Mouse (Mus musculus): ENCODE measurements at regions not wholly inside any gene's neighbourhood (a gene's known extent, or its start where the extent isn't known, plus 50 kb on each side); places are given as distances from the start of the nearest gene placed in this dataset.

DNA sequence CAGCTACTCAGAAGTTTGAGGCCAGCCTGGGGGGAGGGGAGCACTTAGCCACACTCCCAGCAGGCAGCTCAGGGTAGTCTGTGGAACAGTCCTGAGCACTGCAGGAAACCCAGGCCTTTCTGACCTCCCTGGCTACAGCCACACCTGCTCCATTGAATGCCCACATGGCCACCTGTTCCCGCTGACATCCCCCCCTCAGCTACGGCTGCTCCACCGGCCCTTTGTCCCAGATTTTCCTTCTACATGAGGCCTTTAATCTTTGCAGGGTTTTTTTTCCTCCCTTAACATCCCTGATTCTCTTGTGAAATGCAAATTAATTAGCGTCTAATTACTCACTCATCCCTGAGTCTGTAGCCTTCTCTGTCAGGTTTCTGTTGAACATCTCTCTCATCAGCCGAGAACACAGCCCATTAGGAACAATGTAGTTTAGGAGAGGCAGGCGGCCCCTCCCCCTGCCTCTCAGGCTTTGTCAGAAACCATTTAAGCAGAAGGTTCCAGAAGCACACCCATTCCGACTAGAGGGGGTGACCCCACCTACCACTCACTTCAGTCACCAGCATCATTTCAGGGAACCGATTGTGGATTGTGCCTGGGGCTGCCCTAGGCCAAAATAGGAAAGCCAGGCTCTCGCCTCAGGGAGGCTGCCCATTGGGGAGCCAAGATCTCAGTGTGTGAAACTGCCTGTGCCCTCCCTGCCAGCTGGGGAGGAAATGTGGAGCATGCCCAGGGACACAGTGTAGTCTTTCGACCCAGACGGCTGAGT lies 78.8 kb upstream of the Tle3 start:
- Histone ChIP-seq H3K27ac (ENCODE audit: low read length) (0 out of 2 replicates have a peak overlapping the region, but pooled peaks have one; percentile 29), H3K9ac (ENCODE audit: low read depth, low read length) (no peak overlapping the region), H3K9me3 (replicated peaks; ENCODE audit: control insufficient read depth, low read length, poor library complexity, severe bottlenecking) (no peaks in the 10 kb centered on the region), H3K4me2 (ENCODE audit: low read length) (no peak overlapping the region), H3K27me3 (ENCODE audit: control insufficient read depth, insufficient read depth, low read depth, low read length) (no peaks in the 10 kb centered on the region; the same call in 1 of the 2 replicates), H3K4me3 (ENCODE audit: low read depth, low read length) (no peak overlapping the region), H3K4me1 (ENCODE audit: control insufficient read depth, insufficient read depth, low read length) (peaks cover 9% of the 10 kb centered on the region), H3K36me3 (ENCODE audit: control insufficient read depth, insufficient read depth, low read length) (no peaks in the 10 kb centered on the region)
- ATAC-seq, result peak; percentile 37; the same call in 1 of the 2 replicates
- WGBS, result 11% methylated on average over 11 of the region's 11 CpGs

DNA sequence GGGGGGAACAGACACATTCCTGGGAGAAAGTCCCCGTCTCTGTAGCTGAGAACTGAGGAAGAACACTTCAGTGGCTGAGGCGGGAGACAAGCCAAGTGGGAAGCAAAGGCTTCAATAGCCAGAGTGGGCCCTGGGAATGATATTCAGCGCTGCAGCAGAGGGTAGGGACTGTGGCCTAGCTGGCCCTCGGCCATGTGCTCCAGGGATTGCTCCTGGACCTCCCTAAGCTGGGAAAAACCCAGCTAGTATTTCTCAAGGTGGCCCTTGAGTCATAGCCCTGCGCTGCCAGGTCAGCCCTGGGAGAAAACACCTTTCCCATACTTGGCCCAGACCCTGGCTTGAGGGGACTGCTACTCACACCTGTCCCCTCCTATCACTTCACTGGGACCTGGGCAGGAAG lies 77.2 kb upstream of the Tle3 start:
- Histone ChIP-seq H3K27me3 (ENCODE audit: control insufficient read depth, insufficient read depth, low read depth, low read length) (peaks cover 3% of the 10 kb centered on the region; the same call in 1 of the 2 replicates), H3K4me3 (ENCODE audit: low read depth, low read length) (no peak overlapping the region), H3K4me2 (ENCODE audit: low read length) (no peak overlapping the region), H3K9ac (ENCODE audit: low read depth, low read length) (no peak overlapping the region), H3K9me3 (replicated peaks; ENCODE audit: control insufficient read depth, low read length, poor library complexity, severe bottlenecking) (no peaks in the 10 kb centered on the region), H3K36me3 (ENCODE audit: control insufficient read depth, insufficient read depth, low read length) (no peaks in the 10 kb centered on the region), H3K4me1 (ENCODE audit: control insufficient read depth, insufficient read depth, low read length) (peaks cover 9% of the 10 kb centered on the region), H3K27ac (ENCODE audit: low read length) (no peak overlapping the region)
- no peak for ATAC-seq
- WGBS, result 83% methylated on average over 5 of the region's 5 CpGs

DNA sequence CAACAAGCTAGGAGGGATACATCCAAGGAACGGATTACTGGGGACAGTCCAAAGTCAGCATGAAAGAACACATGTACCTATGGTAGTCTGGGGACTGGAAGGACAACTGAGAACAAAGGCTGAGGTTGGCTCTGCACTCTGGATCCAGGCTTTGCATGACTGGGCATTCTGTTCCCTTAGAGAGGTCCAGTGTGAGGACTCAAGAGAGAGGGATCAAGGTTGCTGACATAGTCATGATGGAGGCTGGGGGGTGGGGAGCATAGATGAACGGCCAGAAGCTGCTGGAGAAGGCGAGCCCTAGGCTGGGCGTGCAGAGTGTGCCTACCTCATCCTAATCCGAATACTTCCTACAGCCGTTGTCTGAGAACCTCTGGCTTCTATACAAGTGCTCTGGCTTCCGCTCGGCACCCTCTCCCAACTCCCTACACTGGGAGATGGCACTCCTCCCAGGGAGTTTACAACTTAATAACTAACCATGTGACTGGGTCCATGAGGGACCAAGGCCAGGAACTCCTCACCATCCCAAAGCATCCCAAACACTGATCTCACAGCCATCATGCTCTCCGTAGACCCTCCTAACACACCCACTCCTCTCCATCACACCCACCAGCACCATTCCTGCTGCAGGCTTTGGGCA lies 75.7 kb upstream of the Tle3 start:
- WGBS, result 91% methylated on average over 9 of the region's 9 CpGs

DNA sequence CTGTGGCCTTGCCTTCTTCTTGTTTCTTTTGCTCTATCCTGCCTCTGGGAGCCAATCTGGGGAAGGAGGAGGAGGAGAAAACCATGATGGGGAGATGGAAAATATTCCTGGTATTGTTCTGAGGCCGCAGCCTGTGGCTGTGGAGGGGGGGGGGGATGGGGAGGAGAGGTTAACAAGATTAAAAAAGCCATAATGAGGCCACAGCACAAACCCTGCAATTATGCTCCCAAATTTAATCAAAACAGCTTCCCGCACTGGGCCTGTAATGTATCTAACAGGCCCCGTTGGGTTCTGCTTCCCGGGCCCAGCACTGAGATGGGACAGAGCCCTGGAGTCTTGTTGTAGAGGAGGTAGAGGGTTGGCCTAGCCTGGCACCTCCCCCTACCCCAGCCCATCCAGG lies 74.8 kb upstream of the Tle3 start:
- peaks cover 9% of the 10 kb centered on the region for H3K4me1 ChIP-seq (ENCODE audit: control insufficient read depth, insufficient read depth, low read length)
- peaks cover 5% of the 10 kb centered on the region for H3K27me3 ChIP-seq (ENCODE audit: control insufficient read depth, insufficient read depth, low read depth, low read length)
- H3K4me2 ChIP-seq (ENCODE audit: low read length), result no peak overlapping the region
- no peaks in the 10 kb centered on the region for H3K36me3 ChIP-seq (ENCODE audit: control insufficient read depth, insufficient read depth, low read length)
- H3K4me3 ChIP-seq (ENCODE audit: low read depth, low read length), result no peak overlapping the region
- H3K9ac ChIP-seq (ENCODE audit: low read depth, low read length), result no peak overlapping the region
- H3K9me3 ChIP-seq (replicated peaks; ENCODE audit: control insufficient read depth, low read length, poor library complexity, severe bottlenecking), result no peaks in the 10 kb centered on the region
- ATAC-seq, result no peak
- WGBS, result 45% methylated on average over 4 of the region's 4 CpGs
- no peak overlapping the region for H3K27ac ChIP-seq (ENCODE audit: low read length)

More for the DNA sequence above, 75.7 kb upstream of the Tle3 start:
- Histone ChIP-seq H3K27ac (ENCODE audit: low read length) (no peak overlapping the region), H3K9ac (ENCODE audit: low read depth, low read length) (no peak overlapping the region), H3K27me3 (ENCODE audit: control insufficient read depth, insufficient read depth, low read depth, low read length) (peaks cover 5% of the 10 kb centered on the region), H3K9me3 (replicated peaks; ENCODE audit: control insufficient read depth, low read length, poor library complexity, severe bottlenecking) (no peaks in the 10 kb centered on the region), H3K4me1 (ENCODE audit: control insufficient read depth, insufficient read depth, low read length) (peaks cover 9% of the 10 kb centered on the region), H3K36me3 (ENCODE audit: control insufficient read depth, insufficient read depth, low read length) (no peaks in the 10 kb centered on the region), H3K4me3 (ENCODE audit: low read depth, low read length) (no peak overlapping the region), H3K4me2 (ENCODE audit: low read length) (no peak overlapping the region)
- ATAC-seq, result no peak

DNA sequence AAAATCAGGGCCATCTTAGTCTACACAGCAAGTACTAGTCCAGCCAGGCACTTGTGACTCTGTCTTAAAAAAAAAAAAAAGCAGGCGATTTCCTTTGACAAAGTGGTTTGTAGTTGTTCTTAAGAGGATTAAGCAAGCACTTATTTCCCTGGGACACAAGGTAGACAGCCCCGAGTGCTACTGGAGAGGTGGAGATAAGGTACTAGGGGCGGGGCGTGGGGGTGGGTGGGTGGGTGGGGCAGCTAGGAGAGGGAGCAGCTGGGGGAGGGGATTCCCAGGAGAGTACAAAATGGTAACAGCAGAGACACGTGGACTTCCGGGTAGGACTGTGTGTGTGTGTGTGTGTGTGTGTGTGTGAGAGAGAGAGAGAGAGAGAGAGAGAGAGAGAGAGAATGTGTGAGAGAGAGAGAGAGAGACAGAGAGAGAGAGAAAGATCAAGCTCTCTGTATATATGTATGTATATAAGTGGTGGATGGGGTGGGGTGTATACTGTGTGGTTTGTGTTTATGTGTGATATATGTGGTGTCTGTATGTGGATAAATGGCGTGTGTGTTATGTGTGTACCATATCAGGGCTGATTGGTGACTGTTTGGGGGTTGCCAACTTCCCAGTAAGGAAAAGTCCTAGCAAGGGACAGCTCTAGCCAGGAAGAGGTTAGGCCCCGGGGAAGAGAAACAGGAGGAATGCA lies 72.1 kb upstream of the Tle3 start:
- ATAC-seq, result no peak
- 54% methylated on average over 8 of the region's 8 CpGs for WGBS
- H3K4me3 ChIP-seq (ENCODE audit: low read depth, low read length), result no peak overlapping the region
- H3K9ac ChIP-seq (ENCODE audit: low read depth, low read length), result no peak overlapping the region
- H3K4me2 ChIP-seq (ENCODE audit: low read length), result no peak overlapping the region
- no peaks in the 10 kb centered on the region for H3K9me3 ChIP-seq (replicated peaks; ENCODE audit: control insufficient read depth, low read length, poor library complexity, severe bottlenecking)
- H3K36me3 ChIP-seq (ENCODE audit: control insufficient read depth, insufficient read depth, low read length), result no peaks in the 10 kb centered on the region
- H3K4me1 ChIP-seq (ENCODE audit: control insufficient read depth, insufficient read depth, low read length), result no peaks in the 10 kb centered on the region
- no peak overlapping the region for H3K27ac ChIP-seq (ENCODE audit: low read length)
- peaks cover 5% of the 10 kb centered on the region for H3K27me3 ChIP-seq (ENCODE audit: control insufficient read depth, insufficient read depth, low read depth, low read length)

DNA sequence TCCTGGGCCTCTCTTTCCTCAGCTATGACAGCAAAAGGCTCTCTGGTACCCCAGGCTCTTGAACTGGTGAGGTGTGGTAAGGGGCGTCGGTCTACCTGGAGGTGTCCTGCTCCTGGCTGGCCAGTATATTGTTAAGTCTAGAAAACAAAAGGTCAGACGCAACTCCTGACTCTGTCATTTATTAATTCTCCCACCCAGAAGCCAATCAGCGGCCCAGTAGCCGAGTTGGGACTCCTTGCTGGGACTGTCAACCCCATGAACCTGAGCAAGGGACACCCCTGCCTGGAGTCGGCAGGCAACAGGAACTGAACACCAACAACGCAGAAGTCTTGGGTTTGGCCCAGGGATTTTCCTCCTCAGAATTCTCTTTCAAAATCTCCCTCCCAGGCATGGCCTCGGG lies 71.1 kb upstream of the Tle3 start:
- peaks cover 5% of the 10 kb centered on the region for H3K27me3 ChIP-seq (ENCODE audit: control insufficient read depth, insufficient read depth, low read depth, low read length)
- no peak for ATAC-seq
- WGBS, result 89% methylated on average over 8 of the region's 8 CpGs
- no peaks in the 10 kb centered on the region for H3K36me3 ChIP-seq (ENCODE audit: control insufficient read depth, insufficient read depth, low read length)
- no peak overlapping the region for H3K4me3 ChIP-seq (ENCODE audit: low read depth, low read length)
- H3K4me2 ChIP-seq (ENCODE audit: low read length), result no peak overlapping the region
- no peak overlapping the region for H3K27ac ChIP-seq (ENCODE audit: low read length)
- no peaks in the 10 kb centered on the region for H3K9me3 ChIP-seq (replicated peaks; ENCODE audit: control insufficient read depth, low read length, poor library complexity, severe bottlenecking)
- no peak overlapping the region for H3K9ac ChIP-seq (ENCODE audit: low read depth, low read length)
- no peaks in the 10 kb centered on the region for H3K4me1 ChIP-seq (ENCODE audit: control insufficient read depth, insufficient read depth, low read length)

DNA sequence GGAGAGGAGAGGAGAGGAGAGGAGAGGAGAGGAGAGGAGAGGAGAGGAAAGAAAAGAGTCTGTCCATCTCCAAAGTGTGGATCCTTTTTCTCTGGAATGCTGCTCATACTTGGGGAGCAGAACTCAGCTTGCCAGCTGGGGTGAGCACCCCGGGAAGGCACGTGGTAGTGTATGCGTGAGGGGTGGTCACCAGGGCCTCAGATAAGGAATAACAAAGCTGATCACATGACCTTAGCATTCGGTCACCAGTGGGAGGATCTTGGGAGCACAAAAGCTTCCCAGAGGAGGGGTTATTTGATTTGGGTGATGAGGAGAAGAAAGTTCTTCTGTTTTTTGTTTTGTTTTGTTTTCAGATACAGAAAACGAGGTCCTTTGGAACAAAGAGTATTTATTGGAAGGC lies 69.4 kb upstream of the Tle3 start:
- H3K4me3 ChIP-seq (ENCODE audit: low read depth, low read length), result no peak overlapping the region
- no peaks in the 10 kb centered on the region for H3K4me1 ChIP-seq (ENCODE audit: control insufficient read depth, insufficient read depth, low read length)
- H3K9me3 ChIP-seq (replicated peaks; ENCODE audit: control insufficient read depth, low read length, poor library complexity, severe bottlenecking), result no peaks in the 10 kb centered on the region
- peaks cover 5% of the 10 kb centered on the region; the same call in 1 of the 2 replicates for H3K27me3 ChIP-seq (ENCODE audit: control insufficient read depth, insufficient read depth, low read depth, low read length)
- no peak for ATAC-seq
- no peak overlapping the region for H3K4me2 ChIP-seq (ENCODE audit: low read length)
- no peaks in the 10 kb centered on the region for H3K36me3 ChIP-seq (ENCODE audit: control insufficient read depth, insufficient read depth, low read length)
- no peak overlapping the region for H3K9ac ChIP-seq (ENCODE audit: low read depth, low read length)
- H3K27ac ChIP-seq (ENCODE audit: low read length), result no peak overlapping the region
- WGBS, result 12% methylated on average over 5 of the region's 5 CpGs

DNA sequence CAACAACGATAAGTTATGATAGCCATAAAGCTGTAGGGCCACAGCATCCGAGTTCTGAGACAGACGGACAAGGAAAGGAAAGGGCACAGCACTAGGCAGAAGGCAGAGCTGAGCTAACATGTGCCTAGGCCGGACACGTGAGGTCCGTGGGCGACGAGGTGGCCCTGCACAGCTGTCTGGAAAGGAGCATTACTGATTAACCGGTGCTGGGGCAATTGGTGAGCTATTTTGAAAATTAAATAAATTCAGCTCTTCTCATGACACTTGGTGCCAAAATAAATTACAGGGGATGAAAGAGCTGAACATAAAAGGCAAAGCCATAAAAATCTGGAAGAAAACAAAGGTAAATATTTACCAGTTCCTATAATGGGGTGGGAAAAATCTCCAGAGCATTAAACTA lies 65.9 kb upstream of the Tle3 start:
- Histone ChIP-seq H3K4me2 (ENCODE audit: low read length) (no peak overlapping the region), H3K9me3 (replicated peaks; ENCODE audit: control insufficient read depth, low read length, poor library complexity, severe bottlenecking) (no peaks in the 10 kb centered on the region), H3K27me3 (ENCODE audit: control insufficient read depth, insufficient read depth, low read depth, low read length) (peaks cover under 1% of the 10 kb centered on the region; the same call in 1 of the 2 replicates), H3K27ac (ENCODE audit: low read length) (no peak overlapping the region), H3K9ac (ENCODE audit: low read depth, low read length) (no peak overlapping the region), H3K4me3 (ENCODE audit: low read depth, low read length) (no peak overlapping the region), H3K4me1 (ENCODE audit: control insufficient read depth, insufficient read depth, low read length) (no peaks in the 10 kb centered on the region), H3K36me3 (ENCODE audit: control insufficient read depth, insufficient read depth, low read length) (no peaks in the 10 kb centered on the region)
- ATAC-seq, result no peak
- WGBS, result 81% methylated on average over 9 of the region's 9 CpGs

DNA sequence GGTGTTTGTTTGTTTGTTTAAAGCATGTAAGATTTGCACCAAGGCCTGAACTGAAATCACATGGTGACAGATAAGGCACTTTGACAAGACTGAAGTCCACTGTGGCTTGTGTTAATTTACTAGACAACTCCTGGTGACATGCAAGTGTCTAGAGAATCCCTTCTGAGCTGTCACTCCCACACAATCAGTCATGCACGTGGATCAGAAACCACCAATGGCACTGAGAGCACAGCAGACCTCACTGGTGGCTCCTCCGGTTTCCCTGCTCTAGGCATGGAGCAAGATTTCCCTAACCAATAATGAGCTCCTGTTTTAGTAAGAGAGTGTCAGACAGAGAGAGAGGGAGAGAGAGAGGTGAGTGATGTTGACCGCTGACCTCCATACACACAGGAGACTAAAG lies 63.1 kb upstream of the Tle3 start:
- Histone ChIP-seq H3K9ac (ENCODE audit: low read depth, low read length) (no peak overlapping the region), H3K27me3 (ENCODE audit: control insufficient read depth, insufficient read depth, low read depth, low read length) (no peaks in the 10 kb centered on the region), H3K4me3 (ENCODE audit: low read depth, low read length) (no peak overlapping the region), H3K27ac (ENCODE audit: low read length) (no peak overlapping the region), H3K36me3 (ENCODE audit: control insufficient read depth, insufficient read depth, low read length) (no peaks in the 10 kb centered on the region), H3K4me2 (ENCODE audit: low read length) (no peak overlapping the region), H3K4me1 (ENCODE audit: control insufficient read depth, insufficient read depth, low read length) (peaks cover 3% of the 10 kb centered on the region; the same call in 1 of the 2 replicates), H3K9me3 (replicated peaks; ENCODE audit: control insufficient read depth, low read length, poor library complexity, severe bottlenecking) (no peaks in the 10 kb centered on the region)
- ATAC-seq, result no peak
- 50% methylated on average over 3 of the region's 3 CpGs for WGBS
